In the genomic region with DNA sequence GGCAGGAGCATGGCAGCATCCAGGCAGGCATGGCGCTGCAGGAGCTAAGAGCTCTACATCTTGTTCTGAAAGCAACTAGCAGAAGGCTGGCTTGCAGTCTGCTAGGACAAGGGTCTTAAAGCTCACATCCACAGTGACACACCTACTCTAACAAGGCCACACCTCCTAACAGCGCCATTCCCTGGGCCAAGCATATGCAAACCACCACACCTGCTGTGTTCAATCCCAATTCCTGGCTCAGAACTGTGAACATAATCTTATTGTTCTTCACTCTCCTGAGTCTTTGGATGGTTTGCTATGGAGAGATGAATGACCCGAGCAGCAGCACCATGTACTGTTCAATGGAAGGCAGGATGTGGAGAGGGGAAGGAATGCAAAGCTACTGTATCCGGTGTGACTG, we compare ENCODE assay signal across 19 mouse cellular contexts.
DNase-seq lines count a peak whose midpoint lies in the region; TF ChIP-seq lines count a peak whose summit lies in the region.
"Had no signal": no experiment of that assay in that cellular context is flagged by ENCODE, and none has a peak within 500 bp of the region (broad histone marks: within the 10 kb centered on the region; RNA-seq: fewer than 3 reads in every experiment).

No protein-coding gene starts in this region.

- no peaks in the 10 kb centered on the region for H3K79me2 ChIP-seq in C2C12 (ENCODE audit: control insufficient read depth, insufficient read depth)

- no peak for TF ChIP-seq CTCF in C2C12 (IDR thresholded peaks at IDR 0.05; ENCODE audit: control insufficient read depth, insufficient read depth, insufficient read length)

- no peak overlapping the region for H3ac ChIP-seq in C2C12 (ENCODE audit: control insufficient read depth, insufficient read length, low read depth)

- no peaks in the 10 kb centered on the region for H3K36me3 ChIP-seq in C2C12 (ENCODE audit: control insufficient read depth, insufficient read depth)
- H3K36me3 ChIP-seq: embryonic facial prominence, embryonic 10.5 days; embryonic facial prominence, embryonic 12.5 days; forebrain, embryonic 15.5 days had no signal

- no peaks in the 10 kb centered on the region for H3K27me3 ChIP-seq in C2C12 (ENCODE audit: control insufficient read depth, insufficient read depth, insufficient read length)
- H3K27me3 ChIP-seq: CH12.LX; forebrain, embryonic 15.5 days had no signal

- H3K79me3 ChIP-seq in C2C12 (ENCODE audit: low read depth), result no peaks in the 10 kb centered on the region

- DNase-seq in ES-CJ7 (ENCODE audit: low read depth, low spot score), result peak; percentile 33
- DNase-seq in ZHBTc4 (ENCODE audit: low read depth, low spot score), result peak; percentile 52
- DNase-seq in cerebellum, adult 18-20 months, result no peak
- no peak for DNase-seq in kidney, adult 9 months
- DNase-seq: adrenal gland, adult 2 months; adrenal gland, postnatal 10 days; adrenal gland, postnatal 25 days; cerebellum, adult 11 months; cerebellum, adult 2 months; cerebellum, adult 9-10 months; cerebellum, postnatal 10 days; cerebellum, postnatal 25 days; forebrain, postnatal 0 days had no signal

- H3K4me3 ChIP-seq in C2C12 (ENCODE audit: insufficient read depth, poor library complexity, severe bottlenecking), result no peak overlapping the region
- H3K4me3 ChIP-seq: embryonic facial prominence, embryonic 10.5 days; embryonic facial prominence, embryonic 12.5 days; forebrain, embryonic 13.5 days; forebrain, embryonic 15.5 days had no signal

TF ChIP-seq in C2C12, 6 proteins besides CTCF, POLR2A, EP300 and RAD21:
- TF ChIP-seq FOSL1 (IDR thresholded peaks at IDR 0.05; ENCODE audit: insufficient read depth, low read length, poor library complexity, severe bottlenecking), result no peak
- peak; percentile 34 for TF ChIP-seq MYOD1 (IDR thresholded peaks at IDR 0.05; ENCODE audit: control insufficient read depth, insufficient read length, low read depth)

Comparison
In these comparisons a context has a peak if more than half of its experiments do, and no peak if none do; other contexts are left out.
1. DNase-seq: peak in ES-CJ7 (single experiment) and ZHBTc4 (single experiment); none in cerebellum, adult 18-20 months (0 of 2) and kidney, adult 9 months (single experiment).